Mouse (Mus musculus) liver, embryonic 12.5 days (tissue): ENCODE results near the gene Dstn. TPM values are rescaled to one million over a fixed set of nuclear protein-coding genes. Genes with fewer than 3 reads are reported as not detected.

Experiments
- ATAC-seq: fragments of 200-750 bp; cut with Nextera tagmentation; 2 replicates; pipeline ENCODE4 v1.8.0; 2017; ENCODE audit warnings: moderate number of reproducible peaks, mild to moderate bottlenecking, moderate library complexity
- H3K27ac ChIP-seq: fragments of 300-500 bp; sonication (generic); 2 replicates; pipeline ENCODE4 v1.5.1; 2016; ENCODE audit warnings: mild to moderate bottlenecking
- H3K27me3 ChIP-seq: fragments of 300-500 bp; sonication (generic); replicated peaks from 2 replicates; pipeline ENCODE4 v1.6.1; 2016; ENCODE audit warnings: mild to moderate bottlenecking, moderate library complexity
- H3K36me3 ChIP-seq: fragments of 300-500 bp; sonication (generic); 2 replicates; pipeline ENCODE4 v1.6.1; 2016; ENCODE audit warnings: mild to moderate bottlenecking, moderate library complexity
- H3K4me1 ChIP-seq: fragments of 300-500 bp; sonication (generic); 2 replicates; pipeline ENCODE4 v1.6.1; 2016
- H3K4me2 ChIP-seq: fragments of 300-500 bp; sonication (generic); 2 replicates; pipeline ENCODE4 v1.6.1; 2016; ENCODE audit warnings: mild to moderate bottlenecking, moderate library complexity
- H3K4me3 ChIP-seq: fragments of 300-500 bp; sonication (generic); 2 replicates; pipeline ENCODE4 v1.5.1; 2016; ENCODE audit warnings: mild to moderate bottlenecking, moderate library complexity
- H3K9ac ChIP-seq: fragments of 300-500 bp; sonication (generic); 2 replicates; pipeline ENCODE4 v1.6.1; 2016; ENCODE audit warnings: mild to moderate bottlenecking, moderate library complexity
- H3K9me3 ChIP-seq: fragments of 300-500 bp; sonication (generic); replicated peaks from 2 replicates; pipeline ENCODE4 v1.6.1; 2016; ENCODE audit warnings: mild to moderate bottlenecking, moderate library complexity
- WGBS: fragments of 180-500 bp; shearing (Covaris S2); methylation state at CpG from one replicate; pipeline ENCODE4 v1.1.7; 2016; ENCODE audit not compliant: insufficient replicate concordance; 5-methylcytosine and 5-hydroxymethylcytosine counted together
- polyA plus RNA-seq: library from polyadenylated mRNA; unstranded; fragments of >200 nt; fragmentation: Nextera tagmentation; extraction: Ambion mirVana; gene quantifications from 2 replicates; pipeline ENCODE4 v1.2.1, GENCODE M21; 2016

Gene Dstn
- polyA plus RNA-seq, 1 experiment from 2014 or later = 136 TPM

DNA sequence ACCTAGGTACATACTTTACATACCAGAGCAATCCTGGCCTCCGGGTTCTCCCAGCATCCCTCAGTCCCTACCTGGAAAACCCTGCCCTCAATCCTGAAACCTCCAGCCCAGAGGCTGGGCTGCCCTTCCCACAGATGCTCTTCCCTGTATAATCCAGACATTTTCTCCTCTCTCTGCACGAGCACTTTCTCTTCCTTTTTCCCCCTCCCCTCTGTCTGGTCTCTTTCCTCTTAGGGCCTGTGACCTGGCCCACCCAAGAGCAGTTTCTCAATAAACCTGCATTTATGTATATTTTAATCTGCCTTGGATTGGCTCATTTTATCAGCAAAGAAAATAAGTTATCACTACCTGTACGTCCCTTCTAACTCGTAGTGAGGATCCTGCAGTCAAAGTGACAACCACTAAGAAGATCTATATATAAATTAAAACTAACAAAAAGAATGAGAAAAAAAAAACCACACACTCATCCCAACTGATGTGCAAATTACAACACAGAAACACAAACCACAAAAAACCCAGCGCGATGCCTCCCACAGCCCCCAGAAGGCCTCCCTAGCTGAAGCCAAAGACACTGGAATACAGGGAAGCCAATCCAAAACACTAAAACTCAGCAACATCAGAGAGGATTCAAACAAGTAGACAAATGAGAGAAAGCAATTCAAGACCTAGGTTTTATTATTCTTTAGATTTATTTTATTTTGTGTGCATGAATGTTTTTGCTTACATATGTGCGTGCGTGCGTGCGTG, 23.6 kb upstream of the Dstn start:
- Histone ChIP-seq H3K4me2 (no peak overlapping the region), H3K36me3 (no peaks in the 10 kb centered on the region), H3K4me1 (peaks cover 14% of the 10 kb centered on the region), H3K27ac (no peak overlapping the region), H3K9me3 (no peaks in the 10 kb centered on the region), H3K9ac (no peak overlapping the region), H3K27me3 (no peaks in the 10 kb centered on the region), H3K4me3 (no peak overlapping the region)
- 71% methylated on average over 10 of the region's 10 CpGs for WGBS
- ATAC-seq = no peak

- Histone ChIP-seq H3K27ac (no peak overlapping the region), H3K4me1 (peaks cover 14% of the 10 kb centered on the region), H3K36me3 (no peaks in the 10 kb centered on the region), H3K9ac (no peak overlapping the region), H3K4me2 (no peak overlapping the region), H3K4me3 (no peak overlapping the region), H3K9me3 (no peaks in the 10 kb centered on the region), H3K27me3 (no peaks in the 10 kb centered on the region)
- 52% methylated on average over 9 of the region's 9 CpGs for WGBS
- no peak for ATAC-seq
Measured at GRCm38 (mm10) chr2:143899470-143900220, 15.5 kb upstream of the Dstn start.

GRCm38 (mm10) chr2:143900821-143901351, 14.2 kb upstream of the Dstn start:
- H3K4me1 ChIP-seq = peaks cover 18% of the 10 kb centered on the region
- no peak overlapping the region for H3K4me3 ChIP-seq
- no peak overlapping the region for H3K27ac ChIP-seq
- 68% methylated on average over 5 of the region's 5 CpGs for WGBS
- no peaks in the 10 kb centered on the region for H3K9me3 ChIP-seq
- H3K36me3 ChIP-seq = no peaks in the 10 kb centered on the region
- no peak for ATAC-seq
- H3K4me2 ChIP-seq = no peak overlapping the region
- H3K27me3 ChIP-seq = no peaks in the 10 kb centered on the region
- no peak overlapping the region for H3K9ac ChIP-seq

GRCm38 (mm10) chr2:143903376-143904045, 11.6 kb upstream of the Dstn start:
- no peaks in the 10 kb centered on the region for H3K27me3 ChIP-seq
- H3K9ac ChIP-seq = no peak overlapping the region
- no peaks in the 10 kb centered on the region for H3K9me3 ChIP-seq
- H3K4me2 ChIP-seq = no peak overlapping the region
- H3K36me3 ChIP-seq = no peaks in the 10 kb centered on the region
- H3K4me3 ChIP-seq = no peak overlapping the region
- no peak for ATAC-seq
- no peak overlapping the region for H3K27ac ChIP-seq
- 60% methylated on average over 9 of the region's 9 CpGs for WGBS
- peaks cover 18% of the 10 kb centered on the region for H3K4me1 ChIP-seq

- WGBS = 67% methylated on average over 5 of the region's 5 CpGs
- Histone ChIP-seq H3K27me3 (no peaks in the 10 kb centered on the region), H3K36me3 (no peaks in the 10 kb centered on the region), H3K4me1 (peaks cover 17% of the 10 kb centered on the region), H3K9ac (no peak overlapping the region), H3K9me3 (no peaks in the 10 kb centered on the region), H3K4me2 (no peak overlapping the region), H3K27ac (no peak overlapping the region), H3K4me3 (no peak overlapping the region)
- ATAC-seq = no peak
Measured at GRCm38 (mm10) chr2:143904896-143905295, 10.2 kb upstream of the Dstn start.

DNA sequence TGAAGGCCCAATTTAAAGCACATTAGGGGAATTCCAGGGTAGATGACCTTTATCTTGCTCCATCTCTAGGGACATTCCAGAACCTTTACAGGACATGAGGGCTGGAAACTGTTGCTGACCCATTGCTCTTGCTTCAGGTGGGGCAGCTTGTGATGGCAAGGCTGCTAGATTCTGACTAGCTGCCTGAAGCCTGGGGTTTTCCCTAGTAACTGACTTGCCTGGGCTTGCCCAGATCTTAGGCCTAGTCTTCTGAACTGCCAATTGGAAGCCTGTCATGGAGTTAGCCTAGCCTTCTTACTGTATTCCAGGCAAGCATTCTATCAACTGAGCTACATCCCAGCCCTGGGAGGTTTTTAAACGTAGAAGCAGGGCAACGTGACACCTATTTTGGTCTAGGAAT, 5.9 kb upstream of the Dstn start:
- Histone ChIP-seq H3K4me3 (no peak overlapping the region), H3K4me2 (no peak overlapping the region), H3K36me3 (no peaks in the 10 kb centered on the region), H3K9me3 (no peaks in the 10 kb centered on the region), H3K9ac (no peak overlapping the region), H3K4me1 (peaks cover 45% of the 10 kb centered on the region), H3K27me3 (peaks cover 2% of the 10 kb centered on the region; the same call in 1 of the 2 replicates), H3K27ac (no peak overlapping the region)
- WGBS = 76% methylated on average over 2 of the region's 2 CpGs
- ATAC-seq = no peak

DNA sequence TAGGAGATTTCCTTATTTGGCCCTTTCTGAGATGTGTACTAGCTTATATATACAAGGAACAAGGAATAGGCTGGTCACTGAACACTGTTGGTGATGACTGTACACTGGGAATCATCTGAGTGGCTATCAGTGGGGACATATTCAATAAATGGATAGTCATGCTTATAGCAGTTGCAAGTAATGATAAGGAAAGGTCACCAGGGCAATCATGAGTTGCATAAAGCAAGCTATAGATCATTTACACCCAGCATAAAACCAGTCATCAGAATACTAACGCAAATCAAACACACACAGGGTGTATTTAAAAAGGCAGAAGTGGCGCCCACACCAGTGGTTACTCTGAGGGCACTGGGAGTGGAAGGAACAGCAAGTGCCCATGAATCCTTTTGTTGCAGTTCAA, 2.9 kb upstream of the Dstn start:
- H3K27ac ChIP-seq = no peak overlapping the region
- peaks cover 2% of the 10 kb centered on the region; the same call in 1 of the 2 replicates for H3K27me3 ChIP-seq
- H3K4me3 ChIP-seq = no peak overlapping the region
- H3K36me3 ChIP-seq = no peaks in the 10 kb centered on the region
- H3K9ac ChIP-seq = no peak overlapping the region
- peaks cover 58% of the 10 kb centered on the region for H3K4me1 ChIP-seq
- H3K4me2 ChIP-seq = no peak overlapping the region
- WGBS = 74% methylated on average over 2 of the region's 2 CpGs
- no peaks in the 10 kb centered on the region for H3K9me3 ChIP-seq
- no peak for ATAC-seq

DNA sequence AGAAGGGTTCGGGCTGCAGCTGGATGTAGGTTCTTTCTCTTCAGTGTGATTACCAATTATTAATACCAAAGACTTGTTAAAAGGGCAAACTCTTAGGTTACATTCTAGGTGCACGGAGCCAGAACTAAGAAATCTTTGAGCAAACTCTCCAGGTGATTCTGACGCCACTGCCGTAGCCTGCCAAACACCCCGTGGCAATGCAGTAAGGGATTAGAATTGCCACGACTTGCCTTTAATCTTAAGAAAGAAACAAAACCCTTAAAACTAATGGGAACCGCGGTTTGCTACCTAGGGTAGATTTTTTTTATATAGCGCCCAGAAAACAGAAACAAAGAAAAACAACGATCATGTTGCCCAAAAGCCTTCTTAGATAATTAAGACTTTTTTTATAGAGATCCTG, 899 bp upstream of the Dstn start:
- H3K27me3 ChIP-seq = peaks cover 2% of the 10 kb centered on the region; the same call in 1 of the 2 replicates
- no peaks in the 10 kb centered on the region for H3K36me3 ChIP-seq
- ATAC-seq = no peak
- peaks cover 74% of the 10 kb centered on the region for H3K4me1 ChIP-seq
- H3K9ac ChIP-seq = peak overlapping the region; percentile 88
- WGBS = 10% methylated on average over 10 of the region's 10 CpGs
- peak overlapping the region; percentile 98 for H3K27ac ChIP-seq
- H3K4me3 ChIP-seq = peak overlapping the region; percentile 85
- peak overlapping the region; percentile 94 for H3K4me2 ChIP-seq
- H3K9me3 ChIP-seq = no peaks in the 10 kb centered on the region

DNA sequence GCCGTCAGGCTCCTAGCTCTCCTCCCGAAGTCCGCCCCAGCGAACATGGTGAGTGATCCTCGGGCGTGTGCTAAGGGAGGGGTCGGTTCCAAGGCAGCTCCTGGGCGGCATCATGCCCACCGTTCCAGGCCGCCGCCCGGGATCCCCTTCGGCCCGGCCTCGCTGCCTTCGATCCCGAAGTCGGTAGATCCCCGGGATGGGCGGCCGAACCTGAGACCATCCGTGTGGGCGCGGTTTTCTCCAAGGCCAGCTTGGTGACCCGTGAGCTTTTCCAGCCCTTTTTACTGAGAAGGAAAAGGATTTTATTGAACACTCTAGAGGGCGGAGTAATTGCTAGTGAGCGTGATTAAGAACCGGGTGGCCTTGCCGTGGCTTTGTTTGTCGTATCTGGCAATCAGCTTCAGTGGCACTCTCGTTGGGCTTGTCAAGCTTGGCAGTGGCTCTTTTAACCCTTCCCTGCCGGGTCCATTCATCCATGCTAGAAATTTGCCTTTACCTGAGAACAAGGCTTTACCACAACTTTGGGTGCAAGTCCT, 548 bp downstream of the Dstn start:
- peak; percentile 46 for ATAC-seq
- H3K4me1 ChIP-seq = peaks cover 77% of the 10 kb centered on the region
- under 1% methylated on average over 32 of the region's 32 CpGs for WGBS

GRCm38 (mm10) chr2:143916229-143916628, 1.1 kb downstream of the Dstn start:
- Histone ChIP-seq H3K4me1 (peaks cover 77% of the 10 kb centered on the region), H3K9ac (peak overlapping the region; percentile 88), H3K4me3 (peak overlapping the region; percentile 85), H3K9me3 (no peaks in the 10 kb centered on the region), H3K27ac (peak overlapping the region; percentile 98), H3K36me3 (no peaks in the 10 kb centered on the region), H3K4me2 (peak overlapping the region; percentile 94), H3K27me3 (peaks cover 2% of the 10 kb centered on the region; the same call in 1 of the 2 replicates)
- ATAC-seq = peak; percentile 55
- WGBS = 1% methylated on average over 5 of the region's 5 CpGs

More for the DNA sequence above, 548 bp downstream of the Dstn start:
- peaks cover 2% of the 10 kb centered on the region; the same call in 1 of the 2 replicates for H3K27me3 ChIP-seq
- peak overlapping the region; percentile 88 for H3K9ac ChIP-seq
- no peaks in the 10 kb centered on the region for H3K9me3 ChIP-seq
- peak overlapping the region; percentile 98 for H3K27ac ChIP-seq
- H3K4me3 ChIP-seq = peak overlapping the region; percentile 85
- no peaks in the 10 kb centered on the region for H3K36me3 ChIP-seq
- H3K4me2 ChIP-seq = peak overlapping the region; percentile 94

- ATAC-seq = no peak
- H3K9ac ChIP-seq = 0 out of 2 replicates have a peak overlapping the region, but pooled peaks have one; percentile 0
- WGBS = 30% methylated on average over 5 of the region's 5 CpGs
- peaks cover 66% of the 10 kb centered on the region for H3K4me1 ChIP-seq
- H3K27ac ChIP-seq = peak overlapping the region; percentile 98; the same call in 1 of the 2 replicates
- peaks cover 2% of the 10 kb centered on the region; the same call in 1 of the 2 replicates for H3K27me3 ChIP-seq
- H3K36me3 ChIP-seq = no peaks in the 10 kb centered on the region
- peak overlapping the region; percentile 85; the same call in 1 of the 2 replicates for H3K4me3 ChIP-seq
- no peaks in the 10 kb centered on the region for H3K9me3 ChIP-seq
- peak overlapping the region; percentile 94 for H3K4me2 ChIP-seq
Measured at GRCm38 (mm10) chr2:143917622-143918021, 2.5 kb downstream of the Dstn start.
